Comparison of ENCODE assay signal across 18 mouse cellular contexts in the genomic region with DNA sequence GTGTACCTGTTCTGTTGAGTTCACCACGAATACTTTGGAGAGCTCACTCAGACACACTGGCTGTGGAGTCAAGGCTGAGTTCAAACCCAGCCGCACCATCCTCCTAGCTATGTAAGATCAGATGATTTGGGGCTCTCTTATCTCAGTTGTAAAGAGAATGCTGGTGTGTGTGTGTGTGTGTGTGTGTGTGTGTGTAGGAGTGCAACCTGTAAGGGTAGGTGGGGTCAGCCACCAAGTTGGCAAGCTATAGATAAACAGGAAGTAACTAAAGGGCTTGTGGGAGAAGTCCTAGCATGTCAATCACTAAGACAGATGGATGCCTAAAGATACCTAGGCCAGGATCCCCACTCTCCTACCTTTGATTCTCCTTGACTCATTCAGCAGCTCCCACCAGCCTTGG. TPM values are rescaled to one million over a fixed set of nuclear protein-coding genes. Genes with fewer than 3 reads are reported as not detected.
DNase-seq lines count a peak whose midpoint lies in the region; ATAC-seq and TF ChIP-seq lines count a peak whose summit lies in the region.
"Had no signal": no experiment of that assay in that cellular context is flagged by ENCODE, and none has a peak within 500 bp of the region (broad histone marks: within the 10 kb centered on the region; RNA-seq: fewer than 3 reads in every experiment).

No protein-coding gene starts in this region.

- no peak for TF ChIP-seq RAD21 in MEL (IDR thresholded peaks at IDR 0.05; ENCODE audit: low read depth, low read length)

- no peak overlapping the region for H3K4me2 ChIP-seq in forebrain, embryonic 15.5 days (replicated peaks)
- H3K4me2 ChIP-seq: heart, embryonic 12.5 days; hindbrain, embryonic 15.5 days had no signal

- TF ChIP-seq EP300 in MEL (IDR thresholded peaks at IDR 0.05; ENCODE audit: low read depth in 1 of 2, low read length in 2 of 2): peak; percentile 58 to 64; a peak in 3 of 4 replicates

- no peaks in the 10 kb centered on the region for H3K9me3 ChIP-seq in MEL (replicated peaks; ENCODE audit: insufficient read depth, low read length)
- H3K9me3 ChIP-seq in forebrain, embryonic 15.5 days: no peaks in the 10 kb centered on the region
- H3K9me3 ChIP-seq: embryonic facial prominence, embryonic 10.5 days; forebrain, embryonic 10.5 days; heart, embryonic 12.5 days; hindbrain, embryonic 15.5 days had no signal

- peak; percentile 21; the same call in 1 of the 2 replicates for ATAC-seq in monocyte, adult 5-6 weeks (replicated peaks; ENCODE audit: insufficient number of reproducible peaks, low FRiP score, low TSS enrichment, poor library complexity, severe bottlenecking)
- ATAC-seq in forebrain, embryonic 15.5 days (replicated peaks): no peak
- ATAC-seq: forebrain, embryonic 14.5 days had no signal

- DNase-seq in CD4-positive, CD25-positive, alpha-beta regulatory T cell, adult 2 months (ENCODE audit: low read depth, low spot score): peak; percentile 60
- DNase-seq in MEL (ENCODE audit: low read depth, low spot score): peak; percentile 72
- DNase-seq in induced T-regulatory cell, adult 2 months (ENCODE audit: low read depth): peak; percentile 66
- no peak for DNase-seq in heart, postnatal 4 days
- no peak for DNase-seq in frontal cortex, postnatal 10 days (ENCODE audit: low spot score in 2 of 2)
- DNase-seq: adrenal gland, postnatal 14 days; cerebellum, adult 2 months; cerebellum, postnatal 10 days; gastrocnemius, postnatal 25 days; kidney, adult 11 months had no signal

- H3K36me3 ChIP-seq in MEL (ENCODE audit: control insufficient read depth in 1 of 2, insufficient read depth in 2 of 2, low read length in 2 of 2): peaks cover 4 to 16% of the 10 kb centered on the region in 2 experiments
- H3K36me3 ChIP-seq in forebrain, embryonic 15.5 days: peaks cover 1% of the 10 kb centered on the region

- no peak for TF ChIP-seq POLR2A in MEL (IDR thresholded peaks at IDR 0.05; ENCODE audit: control insufficient read depth in 1 of 2, insufficient read depth in 1 of 2, low read depth in 1 of 2, low read length in 2 of 2, poor library complexity in 1 of 2)

- peak overlapping the region; percentile 14; the same call in 1 of the 2 replicates for H3K27ac ChIP-seq in MEL (ENCODE audit: control insufficient read depth, low read depth, low read length)
- no peak overlapping the region for H3K27ac ChIP-seq in forebrain, embryonic 15.5 days (replicated peaks)
- H3K27ac ChIP-seq: embryonic facial prominence, embryonic 10.5 days; forebrain, embryonic 10.5 days; hindbrain, embryonic 15.5 days had no signal

- H3K27me3 ChIP-seq in MEL (ENCODE audit: control insufficient read depth in 1 of 2, insufficient read depth in 2 of 2, low read length in 2 of 2): no peaks in the 10 kb centered on the region
- no peaks in the 10 kb centered on the region for H3K27me3 ChIP-seq in forebrain, embryonic 15.5 days
- H3K27me3 ChIP-seq: heart, embryonic 12.5 days; hindbrain, embryonic 15.5 days had no signal

- no peak overlapping the region for H3K9ac ChIP-seq in MEL (ENCODE audit: control insufficient read depth, low read depth, low read length, poor library complexity, severe bottlenecking)
- H3K9ac ChIP-seq in forebrain, embryonic 15.5 days (replicated peaks): no peak overlapping the region
- H3K9ac ChIP-seq: heart, embryonic 12.5 days; hindbrain, embryonic 15.5 days had no signal

- H3K4me3 ChIP-seq in MEL (ENCODE audit: control insufficient read depth in 1 of 2, insufficient read depth in 1 of 2, low read depth in 2 of 2, low read length in 2 of 2): no peak overlapping the region
- H3K4me3 ChIP-seq in forebrain, embryonic 15.5 days: no peak overlapping the region
- H3K4me3 ChIP-seq: embryonic facial prominence, embryonic 10.5 days; erythroblast, embryonic 14.5 days; forebrain, embryonic 10.5 days; heart, embryonic 12.5 days; hindbrain, embryonic 15.5 days had no signal

- no peaks in the 10 kb centered on the region for H3K79me2 ChIP-seq in MEL (ENCODE audit: control insufficient read depth, insufficient read depth, low read length, poor library complexity)

- H3K4me1 ChIP-seq in MEL (ENCODE audit: control insufficient read depth in 1 of 2, insufficient read depth in 2 of 2, low read length in 2 of 2): peaks cover 7 to 17% of the 10 kb centered on the region in 2 experiments
- no peaks in the 10 kb centered on the region for H3K4me1 ChIP-seq in forebrain, embryonic 15.5 days
- H3K4me1 ChIP-seq: embryonic facial prominence, embryonic 10.5 days; forebrain, embryonic 10.5 days; heart, embryonic 12.5 days; hindbrain, embryonic 15.5 days had no signal

- no peak for TF ChIP-seq CTCF in MEL (IDR thresholded peaks at IDR 0.05 in 2 of 3, conservative IDR thresholded peaks at IDR 0.05 in 1 of 3; ENCODE audit: control insufficient read depth in 1 of 3, insufficient read depth in 1 of 3, low read depth in 2 of 3, low read length in 3 of 3, poor library complexity in 1 of 3, severe bottlenecking in 1 of 3)

- WGBS in forebrain, embryonic 15.5 days: 90% methylated on average over 2 of the region's 2 CpGs

TF ChIP-seq in MEL, 35 proteins besides CTCF, POLR2A, EP300 and RAD21 (continues in another document):
- TF ChIP-seq NELFE (IDR thresholded peaks at IDR 0.05; ENCODE audit: low read depth, low read length) (no peak), ZNF384 (IDR thresholded peaks at IDR 0.05; ENCODE audit: low read depth, low read length) (no peak), POLR2AphosphoS5 (IDR thresholded peaks at IDR 0.05; ENCODE audit: borderline replicate concordance, low read depth, low read length) (no peak), MAZ (IDR thresholded peaks at IDR 0.05; ENCODE audit: low read depth, low read length) (no peak), KAT2A (conservative IDR thresholded peaks at IDR 0.05; ENCODE audit: low read depth, low read length) (no peak), MAFK (IDR thresholded peaks at IDR 0.05; ENCODE audit: borderline replicate concordance, low read depth, low read length) (no peak), BHLHE40 (IDR thresholded peaks at IDR 0.05; ENCODE audit: borderline replicate concordance, low read depth, low read length) (no peak), E2F4 (IDR thresholded peaks at IDR 0.05; ENCODE audit: borderline replicate concordance, low read depth, low read length) (no peak), POLR2AphosphoS2 (IDR thresholded peaks at IDR 0.05; ENCODE audit: low read length) (no peak), USF2 (IDR thresholded peaks at IDR 0.05; ENCODE audit: borderline replicate concordance in 1 of 2, insufficient read depth in 1 of 2, low read depth in 1 of 2, low read length in 2 of 2) (no peak), CHD1 (IDR thresholded peaks at IDR 0.05; ENCODE audit: low read depth, low read length) (no peak), USF1 (IDR thresholded peaks at IDR 0.05; ENCODE audit: low read depth, low read length) (peak; percentile 15; the same call in 1 of the 2 replicates), RCOR1 (IDR thresholded peaks at IDR 0.05; ENCODE audit: low read depth, low read length) (0 out of 2 replicates have a peak, but pooled peaks have one; percentile 13), UBTF (IDR thresholded peaks at IDR 0.05; ENCODE audit: borderline replicate concordance, insufficient read depth, low read depth, low read length) (no peak), MYC (IDR thresholded peaks at IDR 0.05; ENCODE audit: low read depth, low read length) (no peak), MXI1 (IDR thresholded peaks at IDR 0.05; ENCODE audit: low read depth, low read length) (0 out of 2 replicates have a peak, but pooled peaks have one; percentile 17), ZKSCAN1 (IDR thresholded peaks at IDR 0.05; ENCODE audit: low read depth, low read length) (no peak), ELF1 (IDR thresholded peaks at IDR 0.05; ENCODE audit: low read depth, low read length) (peak; percentile 37; the same call in 1 of the 2 replicates), GABPA (IDR thresholded peaks at IDR 0.05; ENCODE audit: low read depth, low read length) (no peak)

RNA-seq across cellular contexts. Expression of a gene that starts 12.5 kb away (rescaled TPM):
- total RNA-seq in MEL (2012; rRNA removed): 1.0 and 1.1 TPM in 2 replicates
- polyA plus RNA-seq in MEL (2012; ENCODE audit: insufficient read depth in 1 of 2, insufficient read length in 2 of 2, low read depth in 1 of 2, low replicate concordance in 2 of 2, missing spikeins in 1 of 2): 1 to 10 TPM in 1 of 2 experiments, not detected in 1; 2.6 TPM
- total RNA-seq in monocyte, adult 5-6 weeks (2017): 196 to 216 TPM (median 214 TPM) in 3 replicates
- total RNA-seq in heart, postnatal 4 days (2021): 1 to 10 TPM; 2.9 to 3.4 TPM
- polyA plus RNA-seq in forebrain, embryonic 15.5 days (2015; fragmentation: Nextera tagmentation; extraction: Ambion mirVana): 0.28 and 0.42 TPM in 2 replicates

RNA-seq across cellular contexts. Expression of a gene that starts 15.6 kb away (rescaled TPM):
- total RNA-seq in MEL (2012; rRNA removed): 102 and 119 TPM in 2 replicates
- polyA plus RNA-seq in MEL (2012; ENCODE audit: insufficient read depth in 1 of 2, insufficient read length in 2 of 2, low read depth in 1 of 2, low replicate concordance in 2 of 2, missing spikeins in 1 of 2): 100 to 1,000 TPM in 1 of 2 experiments, not detected in 1; 103 TPM
- total RNA-seq in monocyte, adult 5-6 weeks (2017): 39.3 to 41.2 TPM (median 40.2 TPM) in 3 replicates
- total RNA-seq in heart, postnatal 4 days (2021): 10 to 100 TPM; 36.5 to 42.5 TPM
- polyA plus RNA-seq in forebrain, embryonic 15.5 days (2015; fragmentation: Nextera tagmentation; extraction: Ambion mirVana): 63.2 and 69.4 TPM in 2 replicates

RNA-seq across cellular contexts. Expression of a gene that starts 26.7 kb away (rescaled TPM):
- total RNA-seq in MEL (2012; rRNA removed): 0.20 and 0.69 TPM in 2 replicates
- under 1 TPM in 1 of 2 experiments, not detected in 1; 0.28 TPM for polyA plus RNA-seq in MEL (2012; ENCODE audit: insufficient read depth in 1 of 2, insufficient read length in 2 of 2, low read depth in 1 of 2, low replicate concordance in 2 of 2, missing spikeins in 1 of 2)
- total RNA-seq in monocyte, adult 5-6 weeks (2017): 108 to 191 TPM (median 160 TPM) in 3 replicates
- 1 to 10 TPM; 1.3 to 1.4 TPM for total RNA-seq in heart, postnatal 4 days (2021)
- 1.3 and 1.4 TPM in 2 replicates for polyA plus RNA-seq in forebrain, embryonic 15.5 days (2015; fragmentation: Nextera tagmentation; extraction: Ambion mirVana)

RNA-seq across cellular contexts. Expression of a gene that starts 51.4 kb away (rescaled TPM):
- 2.4 and 2.8 TPM in 2 replicates for total RNA-seq in MEL (2012; rRNA removed)
- 1 to 10 TPM in 1 of 2 experiments, not detected in 1; 3.9 TPM for polyA plus RNA-seq in MEL (2012; ENCODE audit: insufficient read depth in 1 of 2, insufficient read length in 2 of 2, low read depth in 1 of 2, low replicate concordance in 2 of 2, missing spikeins in 1 of 2)
- 3.8 to 7.9 TPM (median 4.4 TPM) in 3 replicates for total RNA-seq in monocyte, adult 5-6 weeks (2017)
- 1 to 10 TPM; 2.0 to 2.5 TPM for total RNA-seq in heart, postnatal 4 days (2021)
- 3.4 and 3.6 TPM in 2 replicates for polyA plus RNA-seq in forebrain, embryonic 15.5 days (2015; fragmentation: Nextera tagmentation; extraction: Ambion mirVana)

RNA-seq across cellular contexts. Expression of a gene that starts 59.2 kb away (rescaled TPM):
- total RNA-seq in MEL (2012; rRNA removed): 83.6 and 84.7 TPM in 2 replicates
- polyA plus RNA-seq in MEL (2012; ENCODE audit: insufficient read depth in 1 of 2, insufficient read length in 2 of 2, low read depth in 1 of 2, low replicate concordance in 2 of 2, missing spikeins in 1 of 2): 100 to 1,000 TPM in 1 of 2 experiments, not detected in 1; 103 TPM
- 38.1 to 54.2 TPM (median 52.6 TPM) in 3 replicates for total RNA-seq in monocyte, adult 5-6 weeks (2017)
- total RNA-seq in heart, postnatal 4 days (2021): 10 to 100 TPM; 31.0 to 34.2 TPM
- 52.8 and 57.8 TPM in 2 replicates for polyA plus RNA-seq in forebrain, embryonic 15.5 days (2015; fragmentation: Nextera tagmentation; extraction: Ambion mirVana)

Comparison
In these comparisons a context has a peak if more than half of its experiments do, and no peak if none do; other contexts are left out.
1. DNase-seq: peak in CD4-positive, CD25-positive, alpha-beta regulatory T cell, adult 2 months (single experiment), MEL (single experiment) and induced T-regulatory cell, adult 2 months (single experiment); none in heart, postnatal 4 days (single experiment) and frontal cortex, postnatal 10 days (0 of 2).
2. RNA of a gene that starts 12.5 kb away (total RNA-seq): 196 to 216 TPM in monocyte, adult 5-6 weeks; 2.9 to 3.4 TPM in heart, postnatal 4 days and 1.0 to 1.1 TPM in MEL; every median in the first group is over 10 times any median in the second.
3. RNA of a gene that starts 26.7 kb away (total RNA-seq): 108 to 191 TPM in monocyte, adult 5-6 weeks; 1.3 to 1.4 TPM in heart, postnatal 4 days and 0.20 to 0.69 TPM in MEL; every median in the first group is over 10 times any median in the second.